Mouse (Mus musculus) cortical plate, adult 2 months (tissue): ENCODE data around the gene Carmil3. TPM values are rescaled to one million over a fixed set of nuclear protein-coding genes. Genes with fewer than 3 reads are reported as not detected.

ENCODE experiments used
- H3K27ac ChIP-seq: fragments of 200-500 bp; 2 replicates; pipeline ENCODE4 v1.5.1; 2012; ENCODE audit warnings: low read length, control low read depth, inconsistent platforms; ENCODE audit not compliant: insufficient read depth
- H3K4me1 ChIP-seq: fragments of 200-500 bp; 2 replicates; pipeline ENCODE4 v1.6.1; 2011; ENCODE audit warnings: low read length; ENCODE audit not compliant: control insufficient read depth, insufficient read depth
- H3K4me3 ChIP-seq: fragments of 200-500 bp; 2 replicates; pipeline ENCODE4 v1.5.1; 2011; ENCODE audit warnings: mild to moderate bottlenecking, low read length, control low read depth; ENCODE audit not compliant: insufficient read depth
- CTCF ChIP-seq: fragments of 200-500 bp; IDR thresholded peaks from 2 replicates; pipeline ENCODE4 v1.5.1; 2011; ENCODE audit warnings: mild to moderate bottlenecking, control low read depth, low read length; ENCODE audit not compliant: insufficient read depth; ENCODE audit errors: extremely low read depth
- POLR2A ChIP-seq: fragments of 200-500 bp; IDR thresholded peaks from 2 replicates; pipeline ENCODE4 v1.6.1; 2011; ENCODE audit warnings: mild to moderate bottlenecking, low read length, control low read depth; ENCODE audit not compliant: insufficient read depth; ENCODE audit errors: extremely low read depth
- polyA plus RNA-seq: library from polyadenylated mRNA; depleted of rRNA; stranded (reverse); fragments of >200 nt; gene quantifications from 2 replicates; pipeline ENCODE4 v1.2.3, GENCODE M21; 2012; rRNA removed

Gene Carmil3
- polyA plus RNA-seq = 56.0 and 63.7 TPM in 2 replicates

- Histone ChIP-seq H3K4me1 (no peaks in the 10 kb centered on the region; the same call in 1 of the 2 replicates), H3K4me3 (peak within 1 kb of the TSS; percentile 69), H3K27ac (peak within 1 kb of the TSS; percentile 31)
- TF ChIP-seq CTCF (no peak), POLR2A (0 out of 2 replicates have a peak, but pooled peaks have one; percentile 11)
Measured at GRCm38 (mm10) chr14:55490361-55491201, at the start of gene Carmil3. Carmil3 (plus strand) TSS chr14:55490651.

DNA sequence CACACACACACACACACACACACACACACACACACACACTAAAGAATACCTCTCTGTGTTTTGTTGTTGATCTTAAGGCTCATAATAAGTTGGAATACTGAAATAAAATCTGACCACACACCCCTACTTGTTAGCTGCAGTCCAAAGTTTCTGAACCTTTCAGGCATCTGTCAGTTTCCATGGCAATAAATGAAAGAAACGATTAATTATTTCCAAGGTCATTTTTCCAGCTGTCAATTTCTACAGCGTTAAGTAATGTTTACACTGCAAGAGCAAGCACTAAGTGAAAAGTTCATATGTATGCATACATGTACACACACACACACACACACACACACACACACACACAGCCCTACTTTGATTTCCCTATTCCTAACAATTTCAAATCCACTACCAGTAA is 32.8 kb upstream of the Carmil3 start:
- Histone ChIP-seq H3K27ac (no peak overlapping the region), H3K4me3 (no peak overlapping the region), H3K4me1 (no peaks in the 10 kb centered on the region)
- TF ChIP-seq POLR2A (no peak), CTCF (no peak)

DNA sequence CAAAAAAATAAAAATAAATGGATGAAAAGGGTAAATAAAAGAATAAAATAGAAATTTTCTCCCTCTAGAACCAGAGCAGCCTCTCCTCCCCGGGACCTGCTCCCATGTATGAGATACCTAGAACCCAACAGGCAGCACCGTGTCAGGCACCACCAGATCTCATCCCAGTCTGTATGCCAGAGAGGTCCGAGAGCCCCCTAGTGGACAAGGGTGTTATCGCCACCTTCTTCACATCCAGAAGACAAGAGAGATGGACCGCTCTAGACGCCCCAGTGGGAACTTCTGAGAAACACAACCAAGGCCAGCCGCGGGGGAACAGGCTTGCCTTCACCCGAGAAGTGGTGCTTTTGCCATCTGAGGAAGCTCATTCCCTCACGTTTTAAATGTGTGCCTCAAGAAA is 32.2 kb upstream of the Carmil3 start:
- peak; percentile 64 for TF ChIP-seq CTCF
- no peak for TF ChIP-seq POLR2A
- Histone ChIP-seq H3K4me1 (no peaks in the 10 kb centered on the region), H3K27ac (no peak overlapping the region), H3K4me3 (no peak overlapping the region)

- Histone ChIP-seq H3K4me3 (no peak overlapping the region), H3K4me1 (no peaks in the 10 kb centered on the region), H3K27ac (no peak overlapping the region)
- TF ChIP-seq POLR2A = no peak
- no peak for TF ChIP-seq CTCF
Measured at GRCm38 (mm10) chr14:55458761-55459160, 31.7 kb upstream of the Carmil3 start.

DNA sequence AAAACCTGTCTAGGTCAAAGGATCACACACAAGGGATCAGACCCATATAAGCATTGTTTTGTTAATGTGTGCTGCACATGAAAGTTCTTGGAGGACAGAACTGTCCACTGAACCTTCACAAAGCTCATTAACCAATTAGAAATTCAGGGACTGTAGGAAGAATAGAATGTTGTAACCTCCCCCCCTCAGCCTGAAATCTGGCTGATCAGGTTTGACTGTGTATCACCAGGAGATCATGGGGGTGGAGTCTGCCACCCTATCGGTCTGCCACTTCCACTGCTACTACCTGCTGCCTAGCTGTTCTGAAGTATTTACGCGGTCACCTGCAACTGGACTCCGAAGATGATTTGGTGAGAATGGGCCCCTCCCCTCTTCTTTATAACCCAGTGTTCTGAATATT is 30.7 kb upstream of the Carmil3 start:
- Histone ChIP-seq H3K27ac (no peak overlapping the region), H3K4me3 (no peak overlapping the region), H3K4me1 (no peaks in the 10 kb centered on the region)
- no peak for TF ChIP-seq CTCF
- TF ChIP-seq POLR2A = no peak

DNA sequence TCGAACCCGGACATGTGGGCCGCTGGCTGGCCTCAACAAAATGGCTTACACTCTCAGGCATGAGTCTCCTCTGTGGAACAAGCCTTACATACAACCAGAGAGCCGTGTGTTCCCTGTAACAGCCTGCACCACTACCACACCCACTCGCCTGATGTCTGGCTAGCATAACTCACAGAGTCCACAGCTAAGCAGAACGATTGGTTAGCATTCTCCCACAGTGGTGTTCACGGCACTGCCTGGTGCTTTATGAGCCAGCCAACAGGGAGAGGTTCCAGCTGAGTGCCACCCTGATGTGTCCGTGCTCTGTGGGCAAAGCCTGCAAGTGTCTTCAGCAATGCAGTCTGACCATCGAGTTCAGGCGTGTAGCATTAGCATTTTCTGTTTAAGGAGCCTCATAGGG is 30.2 kb upstream of the Carmil3 start:
- TF ChIP-seq POLR2A (no peak), CTCF (no peak)
- H3K4me1 ChIP-seq = no peaks in the 10 kb centered on the region
- no peak overlapping the region for H3K27ac ChIP-seq
- no peak overlapping the region for H3K4me3 ChIP-seq

- TF ChIP-seq CTCF (no peak), POLR2A (no peak)
- H3K4me3 ChIP-seq = no peak overlapping the region
- no peak overlapping the region for H3K27ac ChIP-seq
- no peaks in the 10 kb centered on the region for H3K4me1 ChIP-seq
Measured at GRCm38 (mm10) chr14:55461757-55462156, 28.7 kb upstream of the Carmil3 start.

DNA sequence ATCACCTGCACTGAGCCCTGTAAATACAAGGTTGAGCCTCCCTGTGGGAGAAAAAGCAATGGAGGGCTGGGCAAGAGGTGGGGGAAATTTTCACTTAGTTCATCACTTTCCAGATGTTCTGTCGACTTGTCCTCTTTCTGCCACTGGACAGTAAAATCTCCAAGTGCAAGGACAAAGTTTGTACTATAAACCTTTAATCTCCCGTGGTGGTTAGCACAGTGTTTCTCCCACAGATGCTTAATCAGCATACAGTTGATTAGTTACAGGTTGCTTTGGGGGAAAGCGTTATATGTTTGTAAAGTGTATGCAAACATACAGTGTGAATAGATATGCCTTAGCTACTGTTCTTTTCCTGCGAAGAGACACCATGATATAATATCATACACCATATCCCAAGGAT is 24.0 kb upstream of the Carmil3 start:
- no peaks in the 10 kb centered on the region for H3K4me1 ChIP-seq
- H3K27ac ChIP-seq = no peak overlapping the region
- TF ChIP-seq POLR2A (no peak), CTCF (no peak)
- no peak overlapping the region for H3K4me3 ChIP-seq

DNA sequence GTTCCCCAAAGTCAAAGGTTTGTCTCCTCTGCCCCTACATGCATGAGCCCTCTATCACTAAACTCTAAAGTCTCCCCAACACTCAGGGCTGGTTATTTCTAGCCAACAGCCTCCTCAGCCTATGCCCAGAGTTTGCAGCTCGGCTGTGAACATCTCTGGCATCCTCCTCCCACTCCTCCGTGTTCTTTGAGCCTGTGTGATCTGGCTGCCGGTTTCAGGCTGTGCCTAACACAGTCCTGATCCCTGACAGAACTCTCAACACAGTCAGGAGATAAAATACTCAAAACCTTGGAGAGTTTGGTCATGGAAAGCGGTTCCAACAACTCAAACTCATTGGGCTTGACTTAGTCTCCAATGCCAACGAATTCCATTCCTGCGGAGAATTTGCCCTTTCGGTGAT is 23.3 kb upstream of the Carmil3 start:
- TF ChIP-seq POLR2A = no peak
- no peak for TF ChIP-seq CTCF
- no peaks in the 10 kb centered on the region for H3K4me1 ChIP-seq
- H3K27ac ChIP-seq = no peak overlapping the region
- H3K4me3 ChIP-seq = no peak overlapping the region

DNA sequence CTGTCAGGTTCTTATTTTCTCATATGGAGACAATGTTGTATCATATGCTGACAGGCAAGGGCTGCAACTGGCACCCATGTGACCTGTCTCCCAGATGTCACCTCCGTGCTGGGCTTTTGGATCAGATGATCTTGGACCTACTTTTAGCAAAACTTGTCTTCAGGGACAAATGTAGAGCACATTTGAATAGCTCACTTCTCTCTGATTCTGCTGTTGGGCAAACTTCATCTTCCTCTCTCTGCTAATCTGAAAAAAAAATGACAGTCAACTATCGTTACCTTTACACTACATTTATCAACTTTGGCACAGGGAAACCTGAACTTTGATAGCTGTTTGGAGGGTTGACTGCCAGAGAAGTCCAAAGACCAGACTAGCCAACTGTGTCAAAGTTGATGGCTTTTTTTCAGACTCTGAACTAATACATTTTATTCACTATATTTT is 22.1 kb upstream of the Carmil3 start:
- Histone ChIP-seq H3K4me1 (no peaks in the 10 kb centered on the region), H3K4me3 (no peak overlapping the region), H3K27ac (no peak overlapping the region)
- TF ChIP-seq POLR2A (no peak), CTCF (no peak)

DNA sequence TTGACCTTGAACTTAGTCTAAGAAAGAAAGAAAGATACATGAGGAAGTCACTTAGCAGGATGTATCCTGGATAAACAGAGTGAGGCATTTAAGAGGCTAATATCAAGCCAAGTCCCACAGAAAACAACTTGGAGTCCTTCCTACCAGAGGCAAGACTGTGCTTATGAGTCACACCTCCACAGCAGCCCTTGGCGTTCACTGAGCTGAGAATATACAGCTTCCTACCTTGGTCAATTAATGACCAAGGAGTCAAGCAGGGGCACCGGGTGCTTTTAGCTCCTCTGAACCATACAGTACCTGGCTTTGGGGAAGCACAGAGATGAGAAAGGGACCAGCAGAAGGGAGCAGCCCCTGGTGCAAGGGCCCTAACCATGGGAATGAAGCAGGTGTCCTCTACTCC is 21.4 kb upstream of the Carmil3 start:
- H3K4me1 ChIP-seq = no peaks in the 10 kb centered on the region
- no peak for TF ChIP-seq POLR2A
- TF ChIP-seq CTCF = no peak

More for the DNA sequence above, 21.4 kb upstream of the Carmil3 start:
- no peak overlapping the region for H3K4me3 ChIP-seq
- H3K27ac ChIP-seq = no peak overlapping the region
